Mouse (Mus musculus): ENCODE data around the gene Gabbr2.

Gabbr2 gene

GRCm38 (mm10) chr4:46759838-46760237, 231.8 kb downstream of the Gabbr2 start:
- DNase-seq (ENCODE audit: low spot score): no peak

GRCm38 (mm10) chr4:46758340-46759041, 233.2 kb downstream of the Gabbr2 start:
- DNase-seq (ENCODE audit: low spot score): no peak

GRCm38 (mm10) chr4:46754407-46755194, 237.1 kb downstream of the Gabbr2 start:
- DNase-seq (ENCODE audit: low spot score): no peak

- DNase-seq (ENCODE audit: low spot score): no peak
Measured at GRCm38 (mm10) chr4:46752306-46752705, 239.4 kb downstream of the Gabbr2 start.

GRCm38 (mm10) chr4:46749015-46749414, 242.7 kb downstream of the Gabbr2 start:
- DNase-seq (ENCODE audit: low spot score): no peak

- DNase-seq (ENCODE audit: low spot score): no peak
Measured at GRCm38 (mm10) chr4:46747007-46747746, 244.5 kb downstream of the Gabbr2 start.

- no peak for DNase-seq (ENCODE audit: low spot score)
Measured at GRCm38 (mm10) chr4:46745536-46745935, 246.1 kb downstream of the Gabbr2 start.

- no peak for DNase-seq (ENCODE audit: low spot score)
Measured at GRCm38 (mm10) chr4:46744583-46745155, 247.0 kb downstream of the Gabbr2 start.

GRCm38 (mm10) chr4:46742601-46743000, 249.1 kb downstream of the Gabbr2 start:
- DNase-seq (ENCODE audit: low spot score): no peak

- DNase-seq (ENCODE audit: low spot score): no peak
Measured at GRCm38 (mm10) chr4:46736910-46737511, 254.7 kb downstream of the Gabbr2 start.

GRCm38 (mm10) chr4:46734906-46735305, 256.8 kb downstream of the Gabbr2 start:
- DNase-seq (ENCODE audit: low spot score): no peak

- no peak for DNase-seq (ENCODE audit: low spot score)
Measured at GRCm38 (mm10) chr4:46731590-46731989, 260.1 kb downstream of the Gabbr2 start.

- no peak for DNase-seq (ENCODE audit: low spot score)
Measured at GRCm38 (mm10) chr4:46729306-46730042, 262.2 kb downstream of the Gabbr2 start.

GRCm38 (mm10) chr4:46728231-46728630, 263.4 kb downstream of the Gabbr2 start:
- DNase-seq (ENCODE audit: low spot score): no peak

GRCm38 (mm10) chr4:46727153-46727552, 264.5 kb downstream of the Gabbr2 start:
- no peak for DNase-seq (ENCODE audit: low spot score)

- no peak for DNase-seq (ENCODE audit: low spot score)
Measured at GRCm38 (mm10) chr4:46720821-46721557, 270.7 kb downstream of the Gabbr2 start.

- no peak for DNase-seq (ENCODE audit: low spot score)
Measured at GRCm38 (mm10) chr4:46720070-46720469, 271.6 kb downstream of the Gabbr2 start.

GRCm38 (mm10) chr4:46718624-46719023, 273.0 kb downstream of the Gabbr2 start:
- DNase-seq (ENCODE audit: low spot score): no peak

- DNase-seq (ENCODE audit: low spot score): no peak
Measured at GRCm38 (mm10) chr4:46717156-46717555, 274.5 kb downstream of the Gabbr2 start.

GRCm38 (mm10) chr4:46716361-46716760, 275.3 kb downstream of the Gabbr2 start:
- DNase-seq (ENCODE audit: low spot score): no peak
